Mouse (Mus musculus): ENCODE data around the gene Rap1gds1.

- TF ChIP-seq POLR2A (IDR thresholded peaks at IDR 0.05; ENCODE audit: insufficient read length, low read depth) = no peak
- no peak for TF ChIP-seq MAX (IDR thresholded peaks at IDR 0.05; ENCODE audit: low read depth)
- TF ChIP-seq TCF3 (IDR thresholded peaks at IDR 0.05; ENCODE audit: insufficient read length, low read depth) = no peak
- TF ChIP-seq USF1 (IDR thresholded peaks at IDR 0.05; ENCODE audit: low read depth) = no peak
- TF ChIP-seq CEBPB (IDR thresholded peaks at IDR 0.05; ENCODE audit: insufficient read depth, poor library complexity, severe bottlenecking) = no peak
- no peak for TF ChIP-seq E2F4 (IDR thresholded peaks at IDR 0.05; ENCODE audit: insufficient read depth)
- no peak for TF ChIP-seq POLR2AphosphoS2 (IDR thresholded peaks at IDR 0.05; ENCODE audit: insufficient read length, low read depth)
- TF ChIP-seq REST (IDR thresholded peaks at IDR 0.05; ENCODE audit: insufficient read depth, insufficient read length) = no peak
- no peak for TF ChIP-seq TCF12 (IDR thresholded peaks at IDR 0.05; ENCODE audit: insufficient read depth, poor library complexity, severe bottlenecking)
- no peak for TF ChIP-seq SRF (IDR thresholded peaks at IDR 0.05; ENCODE audit: control insufficient read depth, insufficient read length, low read depth)
- TF ChIP-seq MYOG (IDR thresholded peaks at IDR 0.05; ENCODE audit: control insufficient read depth in 1 of 3, insufficient read depth in 1 of 3, insufficient read length in 2 of 3, low read depth in 2 of 3) = no peak
- TF ChIP-seq MYOD1 (IDR thresholded peaks at IDR 0.05; ENCODE audit: control insufficient read depth in 1 of 3, insufficient read length in 2 of 3, low read depth in 2 of 3) = no peak
Measured at GRCm38 (mm10) chr3:138967627-138968026, 107.4 kb downstream of the Rap1gds1 start.

Data from myocyte (in vitro differentiated cells).